Mouse (Mus musculus) lung, embryonic 14.5 days (tissue): ENCODE data around the gene Mstn. TPM values are rescaled to one million over a fixed set of nuclear protein-coding genes. Genes with fewer than 3 reads are reported as not detected.

ENCODE experiments used
- ATAC-seq: fragments of 200-750 bp; cut with Nextera tagmentation; 2 replicates; pipeline ENCODE4 v1.8.0; 2017; ENCODE audit warnings: mild to moderate bottlenecking, moderate TSS enrichment, moderate library complexity; ENCODE audit not compliant: insufficient read depth
- DNase-seq: peaks from one replicate; pipeline ENCODE4 v3.0.0-alpha.2; 2015
- H3K27ac ChIP-seq: fragments of 300-500 bp; sonication (generic); 2 replicates; pipeline ENCODE4 v1.5.1; 2014; ENCODE audit warnings: low read depth, mild to moderate bottlenecking, moderate library complexity
- H3K27me3 ChIP-seq: fragments of 300-500 bp; sonication (generic); 2 replicates; pipeline ENCODE4 v1.6.1; 2014; ENCODE audit warnings: low read length, control low read depth; ENCODE audit not compliant: insufficient read depth
- H3K36me3 ChIP-seq: fragments of 300-500 bp; sonication (generic); 2 replicates; pipeline ENCODE4 v1.6.1; 2014; ENCODE audit warnings: control low read depth; ENCODE audit not compliant: insufficient read depth
- H3K4me1 ChIP-seq: fragments of 300-500 bp; sonication (generic); 2 replicates; pipeline ENCODE4 v1.6.1; 2014; ENCODE audit warnings: antibody characterized with exemption, control low read depth; ENCODE audit not compliant: insufficient read depth
- H3K4me2 ChIP-seq: fragments of 300-500 bp; sonication (generic); 2 replicates; pipeline ENCODE4 v1.6.1; 2014; ENCODE audit warnings: mild to moderate bottlenecking
- H3K4me3 ChIP-seq: fragments of 300-500 bp; sonication (generic); 2 replicates; pipeline ENCODE4 v1.5.1; 2014; ENCODE audit warnings: low read depth, low read length
- H3K9ac ChIP-seq: fragments of 300-500 bp; sonication (generic); 2 replicates; pipeline ENCODE4 v1.6.1; 2014
- H3K9me3 ChIP-seq: fragments of 300-500 bp; sonication (generic); 2 replicates; pipeline ENCODE4 v1.6.1; 2016; ENCODE audit warnings: low read depth, low read length, control low read depth
- CTCF ChIP-seq: IDR thresholded peaks from 2 replicates; pipeline ENCODE4 v1.5.1; 2016; ENCODE audit warnings: antibody characterized with exemption, low read depth
- WGBS: fragments of 180-500 bp; shearing (Covaris S2); extraction: QIAGEN DNeasy Blood & Tissue Kit; methylation state at CpG from one replicate; pipeline ENCODE4 v1.1.7; 2014; 5-methylcytosine and 5-hydroxymethylcytosine counted together
- polyA plus RNA-seq: library from polyadenylated mRNA; unstranded; fragments of >200 nt; fragmentation: Nextera tagmentation; extraction: Ambion mirVana; gene quantifications from 2 replicates; pipeline ENCODE4 v1.2.1, GENCODE M21; 2014

Gene Mstn
- polyA plus RNA-seq, 1 experiment from 2014 or later, result not detected

GRCm38 (mm10) chr1:53049763-53050427 is 11.5 kb upstream of the Mstn start:
- no peaks in the 10 kb centered on the region for H3K36me3 ChIP-seq
- H3K9ac ChIP-seq, result no peak overlapping the region
- no peaks in the 10 kb centered on the region for H3K27me3 ChIP-seq
- H3K4me1 ChIP-seq, result no peaks in the 10 kb centered on the region
- ATAC-seq, result no peak
- 75% methylated on average over 8 of the region's 8 CpGs for WGBS
- no peaks in the 10 kb centered on the region for H3K9me3 ChIP-seq
- TF ChIP-seq CTCF, result no peak
- H3K4me2 ChIP-seq, result no peak overlapping the region
- H3K27ac ChIP-seq, result no peak overlapping the region
- DNase-seq, result no peak
- H3K4me3 ChIP-seq, result no peak overlapping the region

- Histone ChIP-seq H3K27ac (no peak overlapping the region), H3K4me2 (no peak overlapping the region), H3K36me3 (no peaks in the 10 kb centered on the region), H3K9ac (no peak overlapping the region), H3K9me3 (no peaks in the 10 kb centered on the region), H3K27me3 (no peaks in the 10 kb centered on the region), H3K4me3 (no peak overlapping the region), H3K4me1 (no peaks in the 10 kb centered on the region)
- DNase-seq (peak; percentile 87), ATAC-seq (peak; percentile 66; the same call in 1 of the 2 replicates)
- WGBS, result 41% methylated on average over 9 of the region's 9 CpGs
- TF ChIP-seq CTCF, result peak; percentile 82
Measured at GRCm38 (mm10) chr1:53053087-53054022, 8.1 kb upstream of the Mstn start.

GRCm38 (mm10) chr1:53059106-53059505 is 2.3 kb upstream of the Mstn start:
- no peak for DNase-seq
- no peak for TF ChIP-seq CTCF
- WGBS, result 59% methylated on average over 5 of the region's 5 CpGs

GRCm38 (mm10) chr1:53060499-53060898 is 941 bp upstream of the Mstn start:
- Histone ChIP-seq H3K4me3 (no peak overlapping the region), H3K4me1 (peaks cover 4% of the 10 kb centered on the region; the same call in 1 of the 2 replicates), H3K4me2 (no peak overlapping the region), H3K9me3 (no peaks in the 10 kb centered on the region), H3K27ac (no peak overlapping the region), H3K27me3 (no peaks in the 10 kb centered on the region), H3K36me3 (no peaks in the 10 kb centered on the region), H3K9ac (no peak overlapping the region)
- no peak for TF ChIP-seq CTCF
- no peak for DNase-seq
- 55% methylated on average over 8 of the region's 8 CpGs for WGBS
- no peak for ATAC-seq

More at GRCm38 (mm10) chr1:53059106-53059505, 2.3 kb upstream of the Mstn start:
- H3K4me2 ChIP-seq, result no peak overlapping the region
- no peaks in the 10 kb centered on the region for H3K27me3 ChIP-seq
- H3K4me3 ChIP-seq, result no peak overlapping the region
- H3K27ac ChIP-seq, result no peak overlapping the region
- no peaks in the 10 kb centered on the region for H3K9me3 ChIP-seq
- H3K4me1 ChIP-seq, result peaks cover 4% of the 10 kb centered on the region; the same call in 1 of the 2 replicates
- no peak for ATAC-seq
- H3K9ac ChIP-seq, result no peak overlapping the region
- H3K36me3 ChIP-seq, result no peaks in the 10 kb centered on the region

- no peaks in the 10 kb centered on the region for H3K36me3 ChIP-seq
- ATAC-seq (no peak), DNase-seq (peak; percentile 34)
- no peaks in the 10 kb centered on the region for H3K27me3 ChIP-seq
- H3K4me2 ChIP-seq, result peak overlapping the region; percentile 37; the same call in 1 of the 2 replicates
- H3K4me1 ChIP-seq, result peaks cover 4% of the 10 kb centered on the region; the same call in 1 of the 2 replicates
- no peak overlapping the region for H3K27ac ChIP-seq
- WGBS, result 39% methylated on average over 13 of the region's 13 CpGs
- no peaks in the 10 kb centered on the region for H3K9me3 ChIP-seq
- no peak for TF ChIP-seq CTCF
- H3K9ac ChIP-seq, result no peak overlapping the region
- no peak overlapping the region for H3K4me3 ChIP-seq
Measured at GRCm38 (mm10) chr1:53061871-53062608, 600 bp downstream of the Mstn start.

- Histone ChIP-seq H3K27me3 (no peaks in the 10 kb centered on the region), H3K4me1 (peaks cover 4% of the 10 kb centered on the region; the same call in 1 of the 2 replicates), H3K27ac (no peak overlapping the region), H3K36me3 (no peaks in the 10 kb centered on the region), H3K4me3 (no peak overlapping the region), H3K9me3 (no peaks in the 10 kb centered on the region), H3K4me2 (no peak overlapping the region), H3K9ac (no peak overlapping the region)
- no peak for ATAC-seq
- TF ChIP-seq CTCF, result no peak
- DNase-seq, result no peak
- WGBS, result 77% methylated on average over 4 of the region's 4 CpGs
Measured at GRCm38 (mm10) chr1:53063921-53064320, 2.5 kb downstream of the Mstn start.
